Mouse (Mus musculus): Measurements from ENCODE around the gene Kdm2a.
A peak's percentile ranks its signal among the peaks of the same experiment; 100 is the strongest.

Kdm2a gene

GRCm38 (mm10) chr19:4397798-4398629 is at the start of gene Kdm2a:
Gene Kdm2a (minus strand): TSS chr19:4398285.
- peak; percentile 66 to 76 for DNase-seq

- no peak for DNase-seq
These were observed 49.4 kb upstream of the Kdm2a start for GRCm38 (mm10) chr19:4447445-4447844.

- no peak for DNase-seq
These were observed 48.8 kb upstream of the Kdm2a start for GRCm38 (mm10) chr19:4446661-4447420.

GRCm38 (mm10) chr19:4442408-4442807 is 44.3 kb upstream of the Kdm2a start:
- peak; percentile 76 to 83 for DNase-seq

- peak; percentile 47 to 82 for DNase-seq
These were observed 43.6 kb upstream of the Kdm2a start for GRCm38 (mm10) chr19:4441621-4442161.

GRCm38 (mm10) chr19:4441090-4441591 is 43.1 kb upstream of the Kdm2a start:
- peak in 1 of 2 experiments; percentile 69 for DNase-seq

GRCm38 (mm10) chr19:4440222-4440621 is 42.1 kb upstream of the Kdm2a start:
- peak; percentile 57 to 64 for DNase-seq

GRCm38 (mm10) chr19:4439161-4439801 is 41.2 kb upstream of the Kdm2a start, which contains the start of gene Rhod:
Gene Rhod (minus strand): TSS chr19:4439432.
- DNase-seq: peak; percentile 82 to 83

GRCm38 (mm10) chr19:4438791-4439160 is 40.7 kb upstream of the Kdm2a start:
- DNase-seq: no peak

GRCm38 (mm10) chr19:4437886-4438285 is 39.8 kb upstream of the Kdm2a start:
- DNase-seq: no peak

- no peak for DNase-seq
These were observed 38.2 kb upstream of the Kdm2a start for GRCm38 (mm10) chr19:4436254-4436653.

- DNase-seq: no peak
These were observed 36.9 kb upstream of the Kdm2a start for GRCm38 (mm10) chr19:4434999-4435398.

- DNase-seq: no peak
These were observed 35.7 kb upstream of the Kdm2a start for GRCm38 (mm10) chr19:4433756-4434155.

- DNase-seq: no peak
These were observed 32.1 kb upstream of the Kdm2a start for GRCm38 (mm10) chr19:4430091-4430620.

GRCm38 (mm10) chr19:4425610-4426366 is 27.7 kb upstream of the Kdm2a start:
- DNase-seq: peak in 1 of 2 experiments; percentile 58

- no peak for DNase-seq
These were observed 24.9 kb upstream of the Kdm2a start for GRCm38 (mm10) chr19:4423021-4423420.

GRCm38 (mm10) chr19:4422581-4422980 is 24.5 kb upstream of the Kdm2a start:
- DNase-seq: no peak

GRCm38 (mm10) chr19:4420153-4420910 is 22.2 kb upstream of the Kdm2a start:
- DNase-seq: no peak

- DNase-seq: no peak
These were observed 21.6 kb upstream of the Kdm2a start for GRCm38 (mm10) chr19:4419711-4420110.

GRCm38 (mm10) chr19:4417713-4418112 is 19.6 kb upstream of the Kdm2a start:
- no peak for DNase-seq

GRCm38 (mm10) chr19:4417183-4417582 is 19.1 kb upstream of the Kdm2a start:
- peak in 1 of 2 experiments; percentile 78 for DNase-seq

All from lung, postnatal 4 days (tissue).